Mouse (Mus musculus) retina, adult 2 months (tissue): ENCODE data around the gene Cbx6.

ENCODE experiments used
- DNase-seq: peaks from one replicate; pipeline ENCODE4 v3.0.0-alpha.2; 2012; ENCODE audit warnings: low read depth, low spot score

The Cbx6 gene

GRCm38 (mm10) chr15:79834130-79834880 lies at the start of gene Cbx6, which contains the start of gene Npcd:
Gene Cbx6, minus strand, starts transcription at chr15:79834688.
Gene Npcd, minus strand, starts transcription at chr15:79834237.
- peak; percentile 85 for DNase-seq

- peak; percentile 70 for DNase-seq
Measured at GRCm38 (mm10) chr15:79883352-79883822, 48.9 kb upstream of the Cbx6 start.

GRCm38 (mm10) chr15:79882623-79883267 lies 48.3 kb upstream of the Cbx6 start:
- DNase-seq: no peak

GRCm38 (mm10) chr15:79880477-79880876 lies 46.0 kb upstream of the Cbx6 start:
- DNase-seq: no peak

DNA sequence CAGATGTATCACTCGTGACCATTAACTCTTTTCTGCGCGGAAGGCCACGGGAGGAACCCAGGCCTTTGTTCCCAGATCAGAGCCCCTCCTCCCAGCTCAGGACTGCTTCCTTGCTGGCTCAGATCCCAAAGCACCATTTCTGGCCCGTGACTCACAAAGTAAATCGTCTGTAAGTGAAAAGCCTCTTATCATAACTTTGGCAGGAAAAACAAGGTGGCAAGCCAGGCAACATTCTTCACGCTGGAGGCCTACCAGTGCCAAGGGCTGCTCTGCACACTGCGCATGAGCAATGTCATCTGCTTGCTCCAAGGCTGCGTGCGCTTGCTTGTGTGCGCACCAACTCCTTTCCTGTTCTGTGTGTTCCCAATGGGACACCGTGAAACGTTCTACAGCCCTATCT lies 44.8 kb upstream of the Cbx6 start:
- no peak for DNase-seq

DNA sequence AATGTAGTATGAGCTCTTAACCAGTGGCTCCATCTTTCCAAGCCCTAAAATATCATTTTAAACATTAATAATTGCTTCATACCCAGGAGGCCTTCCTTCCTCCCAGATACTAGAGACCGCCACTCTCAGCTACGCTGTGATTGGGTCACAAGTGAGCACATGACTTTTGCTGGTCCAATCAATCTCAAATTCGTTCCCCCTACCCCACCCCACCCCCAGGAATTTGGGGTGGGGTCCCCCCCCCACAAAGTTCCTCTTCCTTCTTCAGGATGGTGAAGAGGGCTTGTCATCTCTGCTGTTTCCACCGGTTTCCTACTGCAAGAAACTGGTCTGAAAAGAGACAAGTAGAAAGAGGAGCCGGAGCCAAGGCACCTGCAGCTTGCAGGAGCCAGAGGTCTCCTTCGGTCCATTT lies 44.2 kb upstream of the Cbx6 start:
- DNase-seq: no peak

- no peak for DNase-seq
Measured at GRCm38 (mm10) chr15:79875261-79875995, 40.9 kb upstream of the Cbx6 start.

- no peak for DNase-seq
Measured at GRCm38 (mm10) chr15:79873995-79874394, 39.5 kb upstream of the Cbx6 start.

DNA sequence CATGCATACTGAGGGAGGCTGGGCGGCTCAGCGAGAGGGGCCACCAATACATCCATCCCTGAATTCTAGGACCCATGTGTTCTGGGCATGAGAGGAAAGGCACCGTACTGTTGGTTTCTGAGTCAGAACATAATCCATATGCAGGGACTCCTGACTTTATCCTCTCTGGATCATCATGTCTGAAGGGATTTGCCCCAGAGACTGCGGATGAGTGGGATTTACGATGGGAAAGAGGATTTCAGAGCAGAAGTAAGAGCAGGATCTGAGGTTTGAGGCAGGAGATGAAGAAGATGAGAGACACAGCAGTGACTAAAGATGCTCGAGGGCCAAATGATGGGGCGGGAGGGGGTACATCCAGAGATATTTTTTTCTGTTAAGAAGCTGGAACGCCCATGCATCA lies 39.1 kb upstream of the Cbx6 start:
- DNase-seq: no peak

DNA sequence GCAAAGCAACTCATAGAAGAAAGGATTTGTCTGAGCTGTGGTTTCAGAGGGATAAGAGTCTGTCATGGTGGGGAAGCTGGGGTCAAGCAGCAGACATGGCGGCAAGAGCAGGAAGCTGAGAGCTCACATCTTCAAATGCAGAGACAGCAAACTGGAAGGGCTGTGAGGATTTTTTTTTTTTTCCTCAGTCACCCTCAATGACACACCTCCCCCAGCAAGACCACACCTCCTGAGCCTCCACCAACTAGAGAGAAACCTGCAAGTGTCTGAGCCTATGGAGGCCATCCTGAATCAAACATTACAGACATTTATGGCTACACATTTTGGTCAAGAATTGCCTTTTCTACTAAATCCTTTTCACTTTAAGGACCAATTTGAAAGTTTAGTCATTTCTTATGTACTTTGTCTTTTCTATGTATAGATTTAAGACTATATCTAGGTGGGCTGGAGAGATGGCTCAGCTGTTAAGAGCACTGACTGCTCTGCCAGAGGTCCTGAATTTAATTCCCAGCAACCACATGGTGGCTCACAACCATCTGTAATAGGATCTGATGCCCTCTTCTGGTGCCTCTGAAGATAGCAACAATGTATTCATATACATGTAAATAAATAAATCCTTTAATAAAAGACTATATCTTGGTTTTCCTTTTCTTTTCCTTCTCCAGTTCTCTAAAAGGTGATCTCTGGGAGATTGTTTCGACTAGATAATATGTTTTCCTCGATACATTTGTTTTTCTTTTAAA lies 32.9 kb upstream of the Cbx6 start:
- DNase-seq: no peak

- no peak for DNase-seq
Measured at GRCm38 (mm10) chr15:79859821-79860220, 25.3 kb upstream of the Cbx6 start.

GRCm38 (mm10) chr15:79858979-79859378 lies 24.5 kb upstream of the Cbx6 start:
- DNase-seq: no peak

DNA sequence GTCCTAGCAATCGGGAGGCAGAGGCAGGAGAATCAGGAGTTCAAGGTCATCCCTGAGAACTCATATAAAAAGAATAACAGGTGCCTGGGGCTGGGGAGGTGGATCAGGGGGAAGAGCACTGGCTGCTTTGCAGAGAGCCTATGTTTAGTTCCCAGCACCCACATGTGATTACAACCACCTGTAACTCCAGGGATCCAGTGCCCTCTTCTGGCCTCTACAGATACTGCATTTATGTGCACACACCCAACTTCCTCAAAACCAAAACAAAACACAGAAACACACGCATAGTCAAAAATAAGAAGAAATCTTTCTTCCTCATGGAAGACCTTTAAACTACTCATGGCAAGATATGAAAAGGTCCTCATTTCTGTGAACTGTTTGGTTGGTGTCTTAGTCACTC lies 15.7 kb upstream of the Cbx6 start:
- DNase-seq: no peak

GRCm38 (mm10) chr15:79847100-79847499 lies 12.6 kb upstream of the Cbx6 start:
- DNase-seq: no peak

DNA sequence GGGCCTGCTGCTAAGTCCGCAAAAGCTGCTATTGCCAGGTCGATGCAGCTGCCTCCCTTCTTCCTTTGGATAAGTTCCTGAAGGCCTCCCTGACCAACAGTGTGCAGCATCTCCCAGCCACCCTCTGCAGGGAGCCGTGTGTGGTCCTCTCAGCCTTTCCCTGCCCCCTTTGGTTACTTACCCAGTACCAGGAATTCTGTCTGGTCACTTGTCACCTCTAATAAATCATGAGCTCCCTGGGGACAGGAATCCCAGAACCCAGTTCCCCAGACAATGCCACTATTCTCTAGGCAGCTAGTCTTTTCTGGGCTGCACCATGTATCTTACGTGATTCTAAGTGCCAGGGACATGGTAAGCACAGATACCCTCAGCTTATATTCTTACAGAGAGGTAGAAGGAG lies 11.5 kb upstream of the Cbx6 start:
- no peak for DNase-seq

GRCm38 (mm10) chr15:79842985-79843384 lies 8.5 kb upstream of the Cbx6 start:
- no peak for DNase-seq

- DNase-seq: no peak
Measured at GRCm38 (mm10) chr15:79840281-79840680, 5.8 kb upstream of the Cbx6 start.

GRCm38 (mm10) chr15:79834881-79835260 lies 383 bp upstream of the Cbx6 start:
- no peak for DNase-seq

DNA sequence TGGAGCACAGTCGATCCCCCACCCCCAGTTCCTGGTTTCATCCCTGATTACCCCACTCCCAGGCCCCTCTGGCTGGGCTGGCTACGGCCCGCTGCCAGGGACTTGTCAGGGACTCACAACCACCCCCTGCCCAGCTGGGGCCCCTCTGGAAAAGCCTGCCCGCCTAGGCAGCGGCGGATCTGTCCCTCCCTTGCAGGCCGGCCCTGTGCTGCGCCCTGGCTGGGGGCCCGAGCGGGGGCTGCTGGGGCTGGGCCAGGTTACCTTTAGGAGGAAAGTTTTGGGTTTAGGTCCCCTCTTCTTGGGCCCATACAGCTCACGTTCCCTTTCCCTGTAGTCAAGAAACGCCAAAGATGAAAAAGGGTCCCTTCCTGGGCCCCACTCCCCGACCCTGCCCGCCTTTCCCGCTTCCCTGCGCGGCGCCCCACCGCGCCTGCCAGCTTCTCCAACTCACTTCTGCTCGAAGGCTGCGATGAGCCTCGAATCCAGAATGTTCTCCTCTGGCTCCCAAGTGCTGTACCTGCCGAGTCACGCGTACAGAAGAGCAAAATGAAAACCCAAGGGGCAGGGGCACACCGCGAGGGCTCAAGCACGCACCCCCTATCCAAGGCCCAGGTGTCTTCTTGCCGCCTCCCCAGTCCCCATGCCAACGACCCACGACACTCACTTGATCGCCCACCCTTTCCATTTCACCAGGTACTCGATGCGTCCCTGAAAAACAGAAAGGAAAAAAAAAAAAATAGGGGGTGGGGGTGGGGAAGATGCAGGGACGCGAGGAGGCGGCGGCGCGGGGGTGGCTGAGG lies 1.0 kb downstream of the Cbx6 start:
- no peak for DNase-seq

DNA sequence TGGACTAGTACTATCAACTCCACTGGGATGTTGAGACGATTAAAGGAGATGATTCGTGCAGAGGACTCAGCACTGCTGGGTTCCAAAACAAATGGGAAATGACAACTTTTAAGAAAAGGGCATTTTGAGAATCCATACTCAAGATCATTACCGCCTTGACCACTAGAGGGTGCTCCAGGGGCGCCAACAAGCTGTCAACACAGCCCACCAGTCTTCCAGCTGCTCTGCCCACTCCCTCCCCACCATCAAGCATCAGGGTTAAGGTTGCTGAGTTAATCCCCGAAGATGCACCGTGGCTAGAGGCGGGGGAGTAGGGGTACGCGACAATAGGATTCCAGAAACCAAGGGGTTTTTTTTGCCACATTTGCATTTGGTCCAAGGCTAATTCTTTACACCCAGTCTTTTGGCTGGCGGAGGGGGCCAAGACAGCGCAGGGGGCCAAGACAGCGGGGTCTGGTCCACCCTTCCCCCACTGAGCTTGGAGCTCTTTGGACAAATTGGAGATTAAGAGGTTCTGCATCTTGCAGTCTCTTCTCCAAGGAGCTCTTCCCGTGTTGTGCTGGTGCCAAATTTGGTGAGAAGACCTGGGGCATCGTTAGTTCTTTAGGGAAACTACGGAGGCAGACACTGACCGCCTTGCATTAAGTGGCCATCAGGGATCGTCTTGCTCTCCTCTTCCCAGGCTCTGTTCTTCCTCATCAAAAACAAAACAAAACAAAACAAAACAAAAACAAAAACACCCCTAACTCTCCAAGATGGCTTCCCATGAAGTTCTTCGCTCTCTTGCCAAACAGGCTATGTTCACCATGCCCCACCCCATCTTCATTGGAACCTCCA lies 2.2 kb downstream of the Cbx6 start:
- DNase-seq: peak; percentile 49
